Mouse (Mus musculus) liver, adult 2 months (tissue): ENCODE measurements around the gene Zfp9.

Experiments used
- CTCF ChIP-seq: fragments of 200-500 bp; IDR thresholded peaks from 2 replicates; pipeline ENCODE4 v1.5.1; 2011; ENCODE audit warnings: low read depth, low read length, control low read depth
- POLR2A ChIP-seq: fragments of 200-500 bp; IDR thresholded peaks from 2 replicates; pipeline ENCODE4 v1.6.1; 2011; ENCODE audit warnings: low read length, control low read depth; ENCODE audit not compliant: insufficient read depth; ENCODE audit errors: extremely low read depth

GRCm38 (mm10) chr6:118462069-118462705, 16.9 kb downstream of the Zfp9 start:
- TF ChIP-seq POLR2A (no peak), CTCF (no peak)
